Mouse (Mus musculus) c-Kit-negative CD71-positive TER-119-positive erythroid progenitor cells, embryonic 14.5 days (primary cell): Measurements from ENCODE around the gene Spg7.

Source experiments
- DNase-seq: peaks from one replicate; pipeline ENCODE4 v3.0.0-alpha.2; 2013; ENCODE audit warnings: low read depth, low spot score

Spg7 gene

GRCm38 (mm10) chr8:123131041-123131440, 68.3 kb downstream of the Spg7 start:
- DNase-seq: no peak

- no peak for DNase-seq
These were observed 70.2 kb downstream of the Spg7 start for GRCm38 (mm10) chr8:123132953-123133352.

GRCm38 (mm10) chr8:123134149-123134713, 71.5 kb downstream of the Spg7 start:
- DNase-seq: no peak

GRCm38 (mm10) chr8:123135406-123135805, 72.7 kb downstream of the Spg7 start:
- DNase-seq: no peak

- DNase-seq: no peak
These were observed 73.1 kb downstream of the Spg7 start for GRCm38 (mm10) chr8:123135806-123136205.

- no peak for DNase-seq
These were observed 73.5 kb downstream of the Spg7 start for GRCm38 (mm10) chr8:123136287-123136686.

GRCm38 (mm10) chr8:123137645-123138077, 74.9 kb downstream of the Spg7 start:
- no peak for DNase-seq

- DNase-seq: no peak
These were observed 76.0 kb downstream of the Spg7 start for GRCm38 (mm10) chr8:123138741-123139140.

GRCm38 (mm10) chr8:123141741-123142462, 79.2 kb downstream of the Spg7 start:
- DNase-seq: no peak

GRCm38 (mm10) chr8:123145279-123145678, 82.5 kb downstream of the Spg7 start:
- DNase-seq: no peak

GRCm38 (mm10) chr8:123146390-123146789, 83.6 kb downstream of the Spg7 start:
- no peak for DNase-seq
